Mouse (Mus musculus) midbrain, embryonic 12.5 days (tissue): ENCODE measurements around the gene Gm3435. TPM values are rescaled to one million over a fixed set of nuclear protein-coding genes. Genes with fewer than 3 reads are reported as not detected.
A peak's percentile ranks its signal among the peaks of the same experiment; 100 is the strongest.
"Not testable (repeated sequence)": the region's sequence is repeated elsewhere in the genome, so short reads cannot be mapped to it uniquely, and the experiment has no call there.

Experiments
- ATAC-seq: fragments of 200-750 bp; cut with Nextera tagmentation; 2 replicates; pipeline ENCODE4 v1.8.0; 2017; ENCODE audit warnings: low read depth, moderate TSS enrichment, moderate library complexity; ENCODE audit not compliant: low FRiP score
- H3K27ac ChIP-seq: fragments of 300-500 bp; sonication (generic); replicated peaks from 2 replicates; pipeline ENCODE4 v1.5.1; 2016; ENCODE audit warnings: mild to moderate bottlenecking
- H3K27me3 ChIP-seq: fragments of 300-500 bp; sonication (generic); 2 replicates; pipeline ENCODE4 v1.6.1; 2016; ENCODE audit warnings: mild to moderate bottlenecking
- H3K36me3 ChIP-seq: fragments of 300-500 bp; sonication (generic); 2 replicates; pipeline ENCODE4 v1.6.1; 2016
- H3K4me1 ChIP-seq: fragments of 300-500 bp; sonication (generic); 2 replicates; pipeline ENCODE4 v1.6.1; 2016
- H3K4me2 ChIP-seq: fragments of 300-500 bp; sonication (generic); replicated peaks from 2 replicates; pipeline ENCODE4 v1.6.1; 2016; ENCODE audit warnings: mild to moderate bottlenecking, moderate library complexity
- H3K4me3 ChIP-seq: fragments of 300-500 bp; sonication (generic); 2 replicates; pipeline ENCODE4 v1.5.1; 2016; ENCODE audit warnings: mild to moderate bottlenecking
- H3K9ac ChIP-seq: fragments of 300-500 bp; sonication (generic); replicated peaks from 2 replicates; pipeline ENCODE4 v1.6.1; 2016; ENCODE audit warnings: mild to moderate bottlenecking, moderate library complexity
- H3K9me3 ChIP-seq: fragments of 300-500 bp; sonication (generic); 2 replicates; pipeline ENCODE4 v1.6.1; 2016; ENCODE audit warnings: mild to moderate bottlenecking
- WGBS: fragments of 180-500 bp; shearing (Covaris S2); methylation state at CpG from one replicate; pipeline ENCODE4 v1.1.7; 2016; 5-methylcytosine and 5-hydroxymethylcytosine counted together
- polyA plus RNA-seq: library from polyadenylated mRNA; unstranded; fragments of >200 nt; fragmentation: Nextera tagmentation; extraction: Ambion mirVana; gene quantifications from 2 replicates; pipeline ENCODE4 v1.2.1, GENCODE M21; 2016

Gm3435 gene
- polyA plus RNA-seq, 1 experiment from 2014 or later: 12.3 TPM

DNA sequence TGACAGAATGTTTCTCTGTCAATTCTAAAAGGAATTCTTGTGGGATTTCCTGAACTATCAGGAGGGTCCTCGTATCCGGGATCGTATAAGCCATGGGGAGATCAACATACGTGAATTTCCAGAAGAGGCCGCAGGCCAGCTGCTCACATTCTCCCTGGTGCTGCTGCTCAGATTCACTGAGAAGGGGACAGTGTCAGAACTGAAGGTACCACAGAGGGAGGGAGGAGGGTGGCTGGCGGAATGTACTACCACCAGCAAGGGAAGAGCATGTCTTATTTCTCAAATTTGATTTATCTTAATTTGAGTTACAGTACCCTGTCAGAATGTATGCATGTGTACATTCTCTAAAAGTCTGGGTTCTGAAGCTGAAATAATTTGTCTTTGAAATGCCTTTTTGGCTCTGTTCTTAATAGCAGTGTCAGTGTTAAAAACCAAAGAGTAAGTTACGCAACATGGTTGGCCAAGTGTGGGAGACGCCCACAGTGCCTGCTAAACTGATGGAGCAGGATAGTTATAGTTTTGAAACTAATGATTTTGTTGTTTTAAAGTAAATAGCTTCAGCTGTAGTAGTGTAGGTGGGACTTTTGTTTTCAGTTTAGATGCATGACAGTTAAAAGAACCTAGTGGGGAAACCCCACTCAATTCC is 43.3 kb downstream of the Gm3435 start:
- WGBS: 87% methylated on average over 6 of the region's 8 CpGs
- not testable (repeated sequence) for H3K9me3 ChIP-seq, H3K27me3 ChIP-seq, H3K4me2 ChIP-seq, H3K4me3 ChIP-seq, H3K9ac ChIP-seq, H3K4me1 ChIP-seq, H3K27ac ChIP-seq, ATAC-seq
- peaks cover 24% of the 10 kb centered on the region for H3K36me3 ChIP-seq

DNA sequence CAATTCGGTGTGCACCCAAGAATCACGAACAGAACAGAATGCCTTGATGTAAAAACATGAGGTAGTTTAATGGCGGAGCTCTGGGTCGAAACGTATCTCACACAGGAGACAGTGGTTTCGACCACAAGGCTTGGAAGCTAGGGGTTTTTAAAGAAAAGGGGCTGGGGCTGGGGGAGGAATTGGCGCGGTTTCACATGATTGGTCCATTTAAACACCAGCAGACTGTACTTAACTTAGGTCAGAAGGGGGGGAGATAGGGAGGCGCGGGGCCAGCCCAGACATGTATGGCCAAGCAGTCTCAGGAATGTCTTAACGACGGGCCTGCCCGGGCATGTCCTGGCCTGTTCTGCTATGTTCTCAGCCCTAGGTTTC is 43.8 kb downstream of the Gm3435 start:
- not testable (repeated sequence) for H3K9ac ChIP-seq, H3K4me3 ChIP-seq, H3K9me3 ChIP-seq, H3K4me2 ChIP-seq, H3K27ac ChIP-seq, ATAC-seq, H3K27me3 ChIP-seq, H3K4me1 ChIP-seq
- peaks cover 30% of the 10 kb centered on the region for H3K36me3 ChIP-seq
- WGBS: 93% methylated on average over 13 of the region's 13 CpGs

- WGBS: 93% methylated on average over 4 of the region's 4 CpGs
- H3K36me3 ChIP-seq: peaks cover 49% of the 10 kb centered on the region
- ATAC-seq: no peak
Observed at GRCm38 (mm10) chr17:15055925-15056324, 45.9 kb downstream of the Gm3435 start.

DNA sequence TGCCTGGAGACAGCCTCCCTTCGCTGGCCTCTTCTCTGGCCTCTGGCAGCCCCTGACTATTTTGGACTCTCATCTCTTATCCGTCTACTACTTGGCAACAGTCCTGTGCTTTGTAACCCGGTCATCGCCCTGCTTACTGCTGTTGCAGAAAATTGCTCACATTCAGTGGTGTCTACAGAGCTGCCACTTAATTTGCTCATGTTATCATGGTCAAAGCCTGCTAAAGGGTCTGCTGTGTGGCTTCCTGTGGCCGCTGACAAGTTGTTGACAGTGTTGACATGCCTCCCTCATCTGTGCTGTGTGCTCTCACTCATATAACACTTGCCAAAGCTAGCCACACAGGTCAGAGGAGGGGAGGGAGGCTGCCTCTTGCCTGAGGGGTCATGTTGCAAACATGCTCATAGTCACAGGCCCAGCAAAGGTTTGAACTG is 48.2 kb downstream of the Gm3435 start:
- H3K9me3 ChIP-seq: no peaks in the 10 kb centered on the region
- H3K9ac ChIP-seq: no peak overlapping the region
- H3K27ac ChIP-seq: no peak overlapping the region
- no peaks in the 10 kb centered on the region for H3K27me3 ChIP-seq
- no peaks in the 10 kb centered on the region for H3K4me1 ChIP-seq
- no peak overlapping the region for H3K4me2 ChIP-seq
- H3K36me3 ChIP-seq: peaks cover 68% of the 10 kb centered on the region
- 89% methylated on average over 5 of the region's 5 CpGs for WGBS
- no peak for ATAC-seq
- H3K4me3 ChIP-seq: no peak overlapping the region

More at GRCm38 (mm10) chr17:15055925-15056324, 45.9 kb downstream of the Gm3435 start:
- no peaks in the 10 kb centered on the region for H3K4me1 ChIP-seq
- no peak overlapping the region for H3K9ac ChIP-seq
- H3K4me3 ChIP-seq: no peak overlapping the region
- no peaks in the 10 kb centered on the region for H3K9me3 ChIP-seq
- H3K4me2 ChIP-seq: no peak overlapping the region
- no peaks in the 10 kb centered on the region for H3K27me3 ChIP-seq
- no peak overlapping the region for H3K27ac ChIP-seq

DNA sequence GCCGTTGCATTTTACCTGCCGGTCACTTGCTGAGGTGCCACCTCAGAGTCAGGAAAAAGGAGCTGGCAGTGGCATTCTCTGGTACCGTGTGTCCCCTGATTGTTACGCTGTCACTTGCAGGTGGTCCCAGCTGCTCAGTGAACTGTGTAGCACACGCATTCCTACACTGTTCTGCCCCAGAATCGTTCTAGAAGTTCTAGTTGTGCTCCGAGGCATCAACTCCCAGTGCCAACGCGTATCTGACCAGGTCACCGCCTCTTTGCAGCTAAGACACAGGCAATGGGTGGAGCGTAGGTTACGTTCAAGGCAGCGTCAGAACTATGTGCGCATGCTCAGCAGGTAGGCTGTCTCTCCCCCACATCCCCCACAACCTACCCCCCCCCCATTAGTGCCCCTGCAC is 49.7 kb downstream of the Gm3435 start:
- H3K4me1 ChIP-seq: no peaks in the 10 kb centered on the region
- WGBS: 94% methylated on average over 14 of the region's 14 CpGs
- no peak overlapping the region for H3K9ac ChIP-seq
- ATAC-seq: no peak
- H3K27me3 ChIP-seq: no peaks in the 10 kb centered on the region
- H3K4me3 ChIP-seq: no peak overlapping the region
- peaks cover 68% of the 10 kb centered on the region for H3K36me3 ChIP-seq
- no peak overlapping the region for H3K27ac ChIP-seq
- no peaks in the 10 kb centered on the region for H3K9me3 ChIP-seq
- no peak overlapping the region for H3K4me2 ChIP-seq

DNA sequence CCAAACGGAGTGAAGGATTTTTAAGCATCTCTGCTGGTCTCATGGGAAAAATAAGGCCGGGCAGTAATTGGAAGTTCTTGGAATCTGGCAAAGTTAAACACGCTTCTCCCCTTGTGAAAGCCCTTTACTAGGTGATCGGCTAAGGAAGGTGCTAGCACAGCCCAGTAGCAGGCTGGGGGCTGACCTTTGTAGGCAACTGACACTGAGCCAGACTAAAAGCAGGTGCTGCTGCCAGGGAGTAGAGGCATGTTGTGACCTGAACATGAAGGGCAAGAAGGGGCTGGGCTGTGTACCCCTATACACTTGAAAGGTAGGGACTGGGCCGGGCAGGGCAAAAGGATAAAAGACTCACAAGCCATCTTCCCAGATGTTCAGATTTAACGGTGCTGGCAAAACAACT is 50.4 kb downstream of the Gm3435 start:
- WGBS: 88% methylated on average over 6 of the region's 6 CpGs

GRCm38 (mm10) chr17:15065391-15066024 is 55.5 kb downstream of the Gm3435 start:
- 43% methylated on average over 13 of the region's 13 CpGs for WGBS
- peak overlapping the region; percentile 41 for H3K4me2 ChIP-seq

More for the DNA sequence above, 50.4 kb downstream of the Gm3435 start:
- H3K36me3 ChIP-seq: peaks cover 62% of the 10 kb centered on the region
- H3K9ac ChIP-seq: no peak overlapping the region
- no peak overlapping the region for H3K27ac ChIP-seq
- no peaks in the 10 kb centered on the region for H3K4me1 ChIP-seq
- H3K9me3 ChIP-seq: no peaks in the 10 kb centered on the region
- H3K4me3 ChIP-seq: no peak overlapping the region
- no peak overlapping the region for H3K4me2 ChIP-seq
- ATAC-seq: no peak
- H3K27me3 ChIP-seq: no peaks in the 10 kb centered on the region

GRCm38 (mm10) chr17:15066066-15066465 is 56.1 kb downstream of the Gm3435 start:
- peaks cover 7% of the 10 kb centered on the region for H3K4me1 ChIP-seq
- H3K27me3 ChIP-seq: 0 out of 2 replicates have a peak, but pooled peaks cover 7% of the 10 kb centered on the region
- WGBS: 42% methylated on average over 6 of the region's 6 CpGs
- peak overlapping the region; percentile 41 for H3K4me2 ChIP-seq
- 0 out of 2 replicates have a peak overlapping the region, but pooled peaks have one; percentile 9 for H3K4me3 ChIP-seq
- ATAC-seq: peak; percentile 89
- no peaks in the 10 kb centered on the region for H3K9me3 ChIP-seq
- H3K27ac ChIP-seq: peak overlapping the region; percentile 70
- peaks cover 18% of the 10 kb centered on the region for H3K36me3 ChIP-seq
- H3K9ac ChIP-seq: no peak overlapping the region

More at GRCm38 (mm10) chr17:15065391-15066024, 55.5 kb downstream of the Gm3435 start:
- peak; percentile 80 for ATAC-seq
- H3K36me3 ChIP-seq: peaks cover 23% of the 10 kb centered on the region
- 0 out of 2 replicates have a peak overlapping the region, but pooled peaks have one; percentile 9 for H3K4me3 ChIP-seq
- H3K27ac ChIP-seq: peak overlapping the region; percentile 70
- no peaks in the 10 kb centered on the region for H3K9me3 ChIP-seq
- 0 out of 2 replicates have a peak, but pooled peaks cover 7% of the 10 kb centered on the region for H3K27me3 ChIP-seq
- H3K4me1 ChIP-seq: peaks cover 7% of the 10 kb centered on the region
- no peak overlapping the region for H3K9ac ChIP-seq

- H3K27me3 ChIP-seq: 0 out of 2 replicates have a peak, but pooled peaks cover 7% of the 10 kb centered on the region
- WGBS: 73% methylated on average over 1 of the region's 1 CpGs
Observed at GRCm38 (mm10) chr17:15066911-15067310, 56.9 kb downstream of the Gm3435 start.

DNA sequence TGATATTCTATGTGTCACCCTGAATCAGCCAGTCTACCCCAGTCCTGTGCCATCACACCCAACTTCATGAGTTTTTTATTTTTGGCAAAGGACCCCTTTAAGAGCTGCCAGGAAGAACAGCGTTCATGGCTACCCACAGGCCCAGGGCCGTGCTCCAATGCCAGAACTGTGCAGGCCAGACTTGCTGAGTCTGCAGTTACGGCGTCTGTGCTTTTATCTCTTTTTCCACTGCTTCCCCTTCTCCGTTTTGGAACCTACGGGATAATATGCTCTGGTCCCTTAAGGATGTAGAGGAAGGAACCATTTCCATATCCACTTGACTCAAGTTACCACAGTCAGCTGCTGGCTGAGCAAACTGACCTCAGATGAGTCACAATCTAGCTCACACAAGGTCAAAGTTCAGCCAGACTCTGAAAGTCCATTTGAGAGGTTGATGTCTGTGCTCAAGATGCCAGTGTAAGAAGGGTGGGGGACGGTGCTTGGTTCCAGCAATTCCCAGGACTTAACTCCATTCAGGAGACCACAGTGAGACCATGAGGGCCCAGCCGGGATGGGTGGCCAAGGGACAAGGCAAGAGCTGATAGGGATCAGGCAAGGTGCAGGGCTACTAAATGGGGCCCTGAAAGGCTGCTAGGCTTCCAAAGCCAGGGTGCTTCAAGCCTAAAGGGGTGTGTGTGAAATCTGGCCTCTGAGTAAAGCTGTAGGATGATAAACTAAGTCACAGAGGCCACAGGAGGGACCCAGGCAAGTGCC is 58.2 kb downstream of the Gm3435 start:
- Histone ChIP-seq H3K4me2 (no peak overlapping the region), H3K9ac (no peak overlapping the region), H3K36me3 (no peaks in the 10 kb centered on the region), H3K27ac (no peak overlapping the region), H3K4me3 (no peak overlapping the region), H3K27me3 (0 out of 2 replicates have a peak, but pooled peaks cover 7% of the 10 kb centered on the region), H3K4me1 (peaks cover 7% of the 10 kb centered on the region), H3K9me3 (no peaks in the 10 kb centered on the region)
- 85% methylated on average over 8 of the region's 8 CpGs for WGBS
- ATAC-seq: no peak

More at GRCm38 (mm10) chr17:15066911-15067310, 56.9 kb downstream of the Gm3435 start:
- H3K4me3 ChIP-seq: no peak overlapping the region
- no peak for ATAC-seq
- no peaks in the 10 kb centered on the region for H3K9me3 ChIP-seq
- H3K9ac ChIP-seq: no peak overlapping the region
- peaks cover 7% of the 10 kb centered on the region for H3K4me1 ChIP-seq
- peaks cover 12% of the 10 kb centered on the region for H3K36me3 ChIP-seq
- no peak overlapping the region for H3K27ac ChIP-seq
- no peak overlapping the region for H3K4me2 ChIP-seq

- no peak overlapping the region for H3K4me2 ChIP-seq
- H3K4me1 ChIP-seq: peaks cover 7% of the 10 kb centered on the region
- H3K9me3 ChIP-seq: no peaks in the 10 kb centered on the region
- H3K4me3 ChIP-seq: no peak overlapping the region
- ATAC-seq: no peak
- no peaks in the 10 kb centered on the region for H3K36me3 ChIP-seq
- no peak overlapping the region for H3K9ac ChIP-seq
- WGBS: 70% methylated on average over 2 of the region's 2 CpGs
- peaks cover 7% of the 10 kb centered on the region; the same call in 1 of the 2 replicates for H3K27me3 ChIP-seq
- H3K27ac ChIP-seq: no peak overlapping the region
Observed at GRCm38 (mm10) chr17:15069124-15069523, 59.1 kb downstream of the Gm3435 start.
